Mouse (Mus musculus): Measurements from ENCODE around the gene Col6a1.
A peak's percentile ranks its signal among the peaks of the same experiment; 100 is the strongest.

The Col6a1 gene

GRCm38 (mm10) chr10:76724231-76724736 is 1.7 kb downstream of the Col6a1 start:
- DNase-seq: no peak

GRCm38 (mm10) chr10:76722751-76723450 is 3.1 kb downstream of the Col6a1 start:
- DNase-seq: no peak

- no peak for DNase-seq
Measured at GRCm38 (mm10) chr10:76721746-76722145, 4.2 kb downstream of the Col6a1 start.

GRCm38 (mm10) chr10:76721216-76721615 is 4.8 kb downstream of the Col6a1 start:
- DNase-seq: no peak

- no peak for DNase-seq
Measured at GRCm38 (mm10) chr10:76717631-76718030, 8.3 kb downstream of the Col6a1 start.

GRCm38 (mm10) chr10:76717026-76717425 is 8.9 kb downstream of the Col6a1 start:
- no peak for DNase-seq

- no peak for DNase-seq
Measured at GRCm38 (mm10) chr10:76714303-76714702, 11.7 kb downstream of the Col6a1 start.

GRCm38 (mm10) chr10:76712500-76712899 is 13.5 kb downstream of the Col6a1 start:
- no peak for DNase-seq

- no peak for DNase-seq
Measured at GRCm38 (mm10) chr10:76711331-76711730, 14.6 kb downstream of the Col6a1 start.

GRCm38 (mm10) chr10:76708465-76708864 is 17.5 kb downstream of the Col6a1 start:
- no peak for DNase-seq

- DNase-seq: no peak
Measured at GRCm38 (mm10) chr10:76707584-76707983, 18.4 kb downstream of the Col6a1 start.

- peak in 1 of 2 experiments; percentile 31 for DNase-seq
Measured at GRCm38 (mm10) chr10:76707001-76707400, 19.0 kb downstream of the Col6a1 start.

GRCm38 (mm10) chr10:76704358-76704757 is 21.6 kb downstream of the Col6a1 start:
- DNase-seq: no peak

GRCm38 (mm10) chr10:76701446-76701845 is 24.5 kb downstream of the Col6a1 start:
- DNase-seq: no peak

- DNase-seq: no peak
Measured at GRCm38 (mm10) chr10:76699816-76700215, 26.2 kb downstream of the Col6a1 start.

- no peak for DNase-seq
Measured at GRCm38 (mm10) chr10:76695283-76695885, 30.6 kb downstream of the Col6a1 start.

GRCm38 (mm10) chr10:76694765-76695164 is 31.2 kb downstream of the Col6a1 start:
- DNase-seq: peak; percentile 51 to 58

GRCm38 (mm10) chr10:76693446-76693845 is 32.5 kb downstream of the Col6a1 start:
- no peak for DNase-seq

GRCm38 (mm10) chr10:76685451-76686017 is 40.4 kb downstream of the Col6a1 start:
- DNase-seq: no peak

GRCm38 (mm10) chr10:76683977-76684376 is 42.0 kb downstream of the Col6a1 start:
- DNase-seq: peak; percentile 46 to 56

- no peak for DNase-seq
Measured at GRCm38 (mm10) chr10:76683461-76683860, 42.5 kb downstream of the Col6a1 start.

- peak; percentile 70 to 77 for DNase-seq
Measured at GRCm38 (mm10) chr10:76681882-76682281, 44.1 kb downstream of the Col6a1 start.

GRCm38 (mm10) chr10:76680758-76681650 is 45.0 kb downstream of the Col6a1 start:
- no peak for DNase-seq

Measured in kidney, postnatal 4 days (tissue).